Mouse (Mus musculus) thymus, adult 2 months (tissue): Measurements from ENCODE around the gene Bub1b.
A peak's percentile ranks its signal among the peaks of the same experiment; 100 is the strongest.

Experiments used
- CTCF ChIP-seq: fragments of 200-500 bp; IDR thresholded peaks from 2 replicates; pipeline ENCODE4 v1.5.1; 2012; ENCODE audit warnings: mild to moderate bottlenecking, control low read depth, low read length, moderate library complexity, borderline replicate concordance; ENCODE audit not compliant: control insufficient read depth, poor library complexity, insufficient read depth; ENCODE audit errors: extremely low read depth
- POLR2A ChIP-seq: fragments of 200-500 bp; IDR thresholded peaks from 2 replicates; pipeline ENCODE4 v1.6.1; 2012; ENCODE audit warnings: mild to moderate bottlenecking, low read length, control low read depth, moderate library complexity; ENCODE audit not compliant: control insufficient read depth, poor library complexity, insufficient read depth; ENCODE audit errors: extremely low read depth

- 0 out of 2 replicates have a peak, but pooled peaks have one; percentile 28 for TF ChIP-seq POLR2A
- no peak for TF ChIP-seq CTCF
Measured at GRCm38 (mm10) chr2:118597673-118598568, at the start of gene Bub1b.
